Mouse (Mus musculus) hematopoietic stem cell, adult 5-6 weeks (primary cell): ENCODE results near the gene Tinagl1. TPM values are rescaled to one million over a fixed set of nuclear protein-coding genes. Genes with fewer than 3 reads are reported as not detected.

Source experiments
- ATAC-seq, 2 experiments: fragments of 125-278 bp in 1 of 2; replicated peaks in 1 of 2; 2 replicates each; pipeline ENCODE4 v1.8.0; 2016 to 2017; ENCODE audit warnings: inconsistent platforms in 2 of 2, mild to moderate bottlenecking in 2 of 2, moderate number of reproducible peaks in 2 of 2, low read depth in 1 of 2, moderate TSS enrichment in 1 of 2; ENCODE audit not compliant: low FRiP score in 2 of 2, poor library complexity in 2 of 2, severe bottlenecking in 2 of 2, insufficient read depth in 1 of 2, low TSS enrichment in 1 of 2
- total RNA-seq: library from RNA; stranded (forward); fragments of 172-1452, 232-1000 nt; gene quantifications from 2 replicates; pipeline ENCODE4 v1.2.3, GENCODE M21; 2017

Tinagl1 gene
- total RNA-seq, 1 experiment from 2014 or later: 2.3 TPM

DNA sequence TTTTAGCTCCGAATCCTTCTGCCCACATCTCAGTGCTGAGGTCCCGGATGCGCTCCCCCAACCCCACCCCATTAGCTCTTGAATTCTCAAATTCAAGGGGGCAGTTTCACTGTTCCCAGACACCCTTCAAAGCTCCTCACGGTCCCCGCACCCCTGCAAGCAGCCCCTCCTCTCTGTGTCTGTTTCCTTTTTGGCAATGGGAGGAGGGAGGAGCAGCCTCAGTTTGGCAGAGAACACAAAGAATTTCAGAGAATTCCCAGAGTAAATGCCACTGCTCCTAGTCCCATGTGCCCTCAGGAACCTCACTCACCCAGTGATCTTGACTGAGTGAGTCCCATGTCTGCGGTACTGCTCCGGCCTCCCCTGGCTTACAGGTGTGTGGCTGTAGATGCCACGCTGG lies 8.3 kb downstream of the Tinagl1 start:
- ATAC-seq: no peak

DNA sequence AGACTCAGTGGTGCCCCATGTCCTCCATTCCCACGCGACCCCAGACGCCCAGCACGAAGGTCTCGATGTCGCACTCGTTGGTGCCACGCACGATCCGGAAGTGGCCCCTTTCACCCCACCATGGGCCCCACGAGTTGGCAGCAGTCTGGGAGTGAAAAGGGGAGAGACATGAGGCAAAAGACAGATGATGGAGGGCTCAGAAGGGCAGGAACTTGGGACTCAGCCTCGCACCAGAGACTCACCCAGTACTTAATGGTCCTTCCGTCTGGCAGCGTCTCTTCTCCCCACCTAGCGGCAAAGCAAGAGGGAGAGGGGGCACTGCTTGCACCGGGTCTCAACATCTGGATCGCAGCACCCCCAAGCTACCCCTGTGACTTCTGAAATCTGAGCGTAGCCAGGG lies 8.9 kb downstream of the Tinagl1 start:
- ATAC-seq: no peak

- ATAC-seq: no peak
Observed at GRCm38 (mm10) chr4:130164121-130164520, 10.8 kb downstream of the Tinagl1 start.

DNA sequence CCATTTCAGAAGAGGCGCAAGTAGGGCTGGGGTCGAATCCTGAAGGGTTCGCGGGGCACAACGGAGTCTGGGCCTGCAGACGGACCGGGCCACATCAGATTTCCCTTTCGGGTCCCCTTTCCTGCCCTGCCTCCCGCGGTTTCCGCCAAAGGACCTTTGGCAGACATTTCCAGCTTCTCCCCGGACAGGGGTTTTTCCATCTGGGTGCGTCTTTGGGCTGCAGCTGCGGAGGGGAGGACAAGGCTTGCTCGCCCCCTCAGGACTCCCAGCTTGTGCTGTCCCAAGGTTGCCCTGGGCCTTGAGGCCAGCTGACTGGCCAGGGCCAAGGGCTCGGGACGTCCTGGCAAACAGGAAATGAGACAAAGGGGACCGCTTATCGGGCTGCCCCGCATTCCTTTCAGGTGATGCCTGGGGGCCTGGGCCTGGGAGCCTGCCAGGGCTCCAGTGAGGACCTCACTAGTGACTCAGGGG lies 11.5 kb downstream of the Tinagl1 start:
- 0 out of 4 replicates have a peak, but pooled peaks have one; percentile 3 to 7 for ATAC-seq

DNA sequence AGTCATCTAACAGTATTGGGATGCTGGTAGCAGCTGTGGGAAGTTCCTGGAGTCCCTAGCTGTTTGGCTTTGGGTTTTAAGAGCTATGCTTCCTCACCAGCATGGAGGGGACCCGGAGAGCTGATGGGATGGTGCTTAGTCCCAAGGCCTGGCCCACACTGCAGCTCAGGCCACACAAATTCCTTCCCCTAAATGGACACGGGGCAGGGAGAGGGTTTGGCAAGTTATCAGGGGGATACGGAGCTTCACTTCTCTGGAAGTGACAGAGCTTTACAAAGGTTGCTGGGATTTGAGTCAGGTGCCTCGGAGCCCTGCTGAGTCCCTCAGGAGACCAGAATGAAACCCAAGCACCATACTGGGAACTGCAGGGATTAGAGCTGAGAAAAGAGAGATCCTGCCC lies 13.6 kb downstream of the Tinagl1 start:
- ATAC-seq: no peak

- ATAC-seq: peak; percentile 67 to 72
Observed at GRCm38 (mm10) chr4:130156812-130157371, 18.0 kb downstream of the Tinagl1 start.

- ATAC-seq: no peak
Observed at GRCm38 (mm10) chr4:130154250-130154649, 20.7 kb downstream of the Tinagl1 start.

GRCm38 (mm10) chr4:130148405-130148804 lies 26.5 kb downstream of the Tinagl1 start:
- ATAC-seq: peak; percentile 75 to 85

- ATAC-seq: no peak
Observed at GRCm38 (mm10) chr4:130141786-130142185, 33.1 kb downstream of the Tinagl1 start.

DNA sequence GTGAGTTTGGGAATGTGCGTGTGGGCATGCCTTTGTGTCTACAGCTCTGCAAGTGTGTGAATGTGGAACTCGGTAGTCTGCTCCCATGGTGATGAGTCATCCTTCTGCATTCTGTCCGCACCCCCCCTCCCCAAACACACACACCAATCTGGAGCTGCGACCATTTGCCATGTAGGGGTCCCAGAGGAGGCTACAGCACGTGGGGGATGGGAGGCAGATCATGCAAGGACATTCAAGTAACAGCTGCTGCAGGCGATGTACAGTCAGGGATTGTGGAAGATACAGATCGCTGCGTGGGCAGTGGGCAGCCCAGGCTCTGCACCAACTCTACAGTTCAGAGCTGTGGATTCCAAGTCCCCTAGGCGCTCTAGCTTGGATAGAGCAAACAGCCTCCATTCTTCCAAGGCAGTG lies 33.9 kb downstream of the Tinagl1 start:
- ATAC-seq: no peak

DNA sequence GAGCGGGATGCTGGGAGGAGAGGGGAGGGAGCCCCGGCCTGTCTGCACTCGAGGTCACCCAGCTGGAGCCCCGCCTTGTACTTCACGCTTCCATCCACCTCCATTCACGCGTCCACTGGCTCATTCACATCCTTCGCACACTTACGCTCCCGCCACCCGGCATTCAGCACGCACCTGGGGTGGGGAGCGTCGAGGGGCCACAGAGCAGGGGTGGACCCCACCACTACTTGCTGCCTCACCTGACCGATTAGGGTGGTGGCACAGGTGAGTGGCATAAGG lies 35.8 kb downstream of the Tinagl1 start, which contains the start of gene Hcrtr1:
Hcrtr1 (minus strand) TSS at position 146 of the 279 bp plus-strand sequence.
- no peak for ATAC-seq

DNA sequence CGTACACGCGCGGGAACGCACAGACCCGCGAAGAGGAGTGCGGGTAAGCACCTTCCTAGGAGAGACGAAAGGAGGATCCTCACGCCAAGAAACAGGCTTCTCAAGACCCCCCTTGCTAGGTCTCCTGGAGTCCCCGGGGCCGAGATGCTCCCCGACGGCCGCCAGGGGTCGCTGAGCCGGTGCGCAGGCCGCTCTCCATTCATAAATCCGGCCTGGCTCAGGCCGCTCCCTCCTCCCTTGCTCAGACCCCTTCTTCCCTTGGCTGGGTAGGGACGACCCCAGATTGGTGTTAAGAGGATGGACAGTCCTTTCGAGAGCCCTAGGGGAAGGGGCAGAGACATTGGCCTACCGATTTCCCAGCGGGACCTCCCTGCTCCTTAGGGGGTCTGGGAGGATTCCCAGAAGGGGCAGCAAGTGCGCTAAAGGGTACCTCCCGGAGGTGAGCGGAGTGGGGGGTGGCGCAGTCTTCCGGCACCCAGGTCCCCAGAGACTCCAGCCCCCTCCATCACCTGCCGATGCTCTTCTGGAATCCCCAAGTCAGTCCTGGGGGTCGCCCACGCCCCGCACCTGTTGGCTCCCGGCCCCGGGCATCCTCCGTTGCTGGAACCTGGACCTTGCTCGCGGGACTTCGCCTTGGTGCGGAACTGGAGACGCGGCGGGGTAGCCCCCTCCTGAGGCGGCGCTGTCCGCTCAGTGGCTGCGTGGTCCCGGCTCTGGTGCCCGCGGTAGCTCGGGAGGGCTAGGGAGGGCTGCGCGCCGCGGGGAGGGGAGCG lies 36.3 kb downstream of the Tinagl1 start:
- ATAC-seq: peak; percentile 60 to 81; a peak in 3 of 4 replicates

DNA sequence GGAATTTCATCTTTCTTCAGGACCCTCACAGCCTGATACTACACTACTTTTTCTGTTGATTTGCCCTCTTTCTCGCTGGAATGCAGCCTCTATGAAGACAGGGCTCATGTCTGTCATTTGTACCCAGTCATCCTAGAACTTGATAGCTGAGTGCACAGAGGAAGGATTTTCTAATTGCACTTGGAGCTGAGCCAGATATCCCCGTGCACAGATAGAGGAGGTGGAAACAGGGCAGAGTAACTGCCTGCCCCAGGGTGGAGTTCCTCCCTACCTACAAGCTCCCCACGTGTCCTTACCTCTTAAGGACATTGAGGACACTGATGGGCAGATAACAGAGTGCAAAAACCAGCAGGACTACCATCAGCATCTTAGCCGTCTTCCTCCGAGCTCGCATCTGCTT lies 41.5 kb downstream of the Tinagl1 start:
- ATAC-seq: no peak

- ATAC-seq: no peak
Observed at GRCm38 (mm10) chr4:130131448-130132105, 43.3 kb downstream of the Tinagl1 start.

DNA sequence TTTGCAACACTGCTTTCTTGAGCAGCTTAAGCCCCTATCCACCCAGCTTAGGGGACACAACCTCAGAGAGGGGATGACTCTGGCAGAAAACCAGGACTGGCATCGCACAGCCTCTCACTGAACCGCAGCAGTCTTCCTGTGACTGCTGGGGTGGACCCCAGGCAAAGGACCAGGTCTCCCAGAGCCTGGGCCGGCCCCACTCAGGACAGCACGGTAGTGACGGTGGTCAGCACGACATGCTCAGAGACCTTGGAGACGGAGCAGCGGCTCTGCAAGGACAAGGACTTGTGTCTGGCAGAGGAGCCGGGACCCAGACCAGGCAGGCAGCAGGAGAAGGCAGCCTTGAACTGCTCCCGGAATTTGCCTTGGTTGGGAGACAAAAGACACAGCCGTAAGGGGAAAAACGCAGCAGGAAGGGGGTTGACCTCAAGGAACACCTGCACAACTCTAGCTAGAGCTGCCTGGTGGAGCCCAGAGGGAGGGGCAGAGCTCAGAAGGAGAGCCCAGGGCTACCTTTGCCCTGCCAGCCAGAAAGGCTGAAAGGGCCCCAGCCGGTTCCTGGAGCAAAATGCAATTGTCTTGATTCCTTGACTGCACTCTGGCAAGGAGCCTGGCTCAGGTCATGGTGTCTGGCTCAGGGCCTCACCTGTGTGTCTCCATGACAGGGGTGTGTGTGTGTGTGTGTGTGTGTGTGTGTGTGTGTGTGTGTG lies 44.1 kb downstream of the Tinagl1 start:
- ATAC-seq: no peak

DNA sequence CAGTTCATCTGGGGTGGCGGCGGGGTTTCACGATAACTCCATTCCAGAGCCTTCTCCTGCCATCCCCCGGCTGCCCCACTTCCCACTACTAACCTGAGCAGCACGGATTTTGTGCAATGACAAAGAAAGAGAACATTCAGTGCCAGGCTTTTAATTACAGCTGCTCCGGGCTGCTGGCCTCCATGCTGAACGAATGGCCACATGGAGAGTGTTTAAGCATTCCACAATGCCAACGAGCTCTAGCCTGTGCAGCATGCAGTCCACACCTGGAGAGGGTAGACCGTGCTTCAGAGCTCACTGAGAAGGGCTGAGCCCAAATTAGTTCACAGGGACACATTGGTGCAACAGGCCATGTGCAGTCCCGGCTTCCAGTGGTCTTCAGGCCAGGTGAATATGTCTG lies 44.8 kb downstream of the Tinagl1 start:
- no peak for ATAC-seq

DNA sequence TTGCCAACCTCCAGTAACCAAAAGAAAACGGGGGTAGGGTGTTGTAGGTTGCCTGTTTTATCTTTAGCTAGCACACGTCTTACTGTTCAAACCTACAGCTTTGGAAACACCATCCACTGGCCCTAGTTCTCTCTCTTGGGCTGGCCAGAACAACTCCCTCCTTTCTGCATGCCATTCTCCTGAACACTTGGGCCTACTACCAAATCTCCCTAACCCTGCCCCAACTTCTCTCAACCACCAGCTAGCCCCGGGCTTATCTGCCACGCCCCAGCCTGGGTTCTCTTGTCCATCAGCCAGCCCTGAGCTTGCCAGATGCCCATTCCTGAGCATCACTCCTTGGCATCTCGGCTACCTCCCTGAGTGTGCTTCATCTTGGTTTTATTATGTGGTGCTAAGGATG lies 46.0 kb downstream of the Tinagl1 start:
- no peak for ATAC-seq

DNA sequence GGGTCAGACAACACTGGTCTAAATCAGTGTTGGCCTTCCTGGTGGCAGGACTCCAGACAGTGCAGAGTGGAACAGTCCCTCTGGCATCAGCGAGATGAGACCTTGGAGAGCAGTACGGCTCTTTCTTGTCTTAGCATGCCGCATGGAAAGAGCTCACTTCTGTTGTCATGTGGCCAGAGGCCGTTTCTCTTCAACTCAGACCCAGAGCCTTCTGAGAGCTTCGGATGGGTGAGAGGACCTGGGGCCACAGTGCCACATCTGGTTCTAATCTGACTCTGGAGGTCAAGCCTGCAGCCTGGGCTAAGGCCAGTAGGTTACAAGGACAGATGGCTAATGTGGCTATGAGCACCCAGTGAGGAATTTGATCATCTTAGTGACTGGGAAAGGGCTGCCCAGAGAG lies 49.0 kb downstream of the Tinagl1 start:
- ATAC-seq: no peak
